Mouse (Mus musculus) forelimb bud, embryonic 11.5 days (tissue): ENCODE results near the gene Rlbp1.

Experiments
- DNase-seq: peaks from one replicate; pipeline ENCODE4 v3.0.0-alpha.2; 2012; ENCODE audit warnings: low read depth, low spot score

Gene Rlbp1

DNA sequence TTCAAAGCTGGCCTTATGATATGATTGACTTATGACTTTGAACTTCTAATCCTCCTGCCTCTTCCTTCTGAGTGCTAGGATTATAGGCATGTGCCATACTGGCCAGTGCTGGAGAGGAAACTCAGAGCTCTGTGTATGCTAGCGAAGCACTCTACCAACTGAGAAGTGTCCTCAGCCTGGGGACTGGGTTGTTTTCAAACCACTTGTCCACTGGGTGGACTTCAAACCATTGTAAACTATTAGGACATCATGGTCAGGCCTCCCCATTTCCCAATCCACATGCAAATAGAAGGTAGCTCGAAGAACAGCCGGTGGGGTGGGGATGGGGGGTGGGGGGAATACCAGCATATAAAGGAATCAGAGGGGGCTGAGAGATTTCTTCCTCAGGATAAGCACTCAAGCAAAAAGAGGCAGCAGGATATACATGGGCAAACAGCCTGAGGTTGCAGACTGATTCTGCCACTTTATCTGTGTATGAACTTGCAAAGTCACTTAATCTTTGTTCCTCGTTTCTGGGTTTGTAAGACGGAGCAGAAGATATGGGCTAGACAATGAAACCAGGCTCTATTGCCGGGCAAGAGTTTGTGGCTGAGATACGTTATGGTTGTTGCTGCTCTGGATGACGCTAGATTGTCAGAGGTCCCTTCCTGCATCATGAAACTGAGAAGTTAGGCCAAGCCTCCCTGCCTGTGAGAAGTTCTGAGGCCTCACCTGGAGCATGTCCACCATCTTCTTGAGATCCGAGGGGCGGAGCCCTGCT, 10.2 kb downstream of the Rlbp1 start:
- DNase-seq: no peak

- no peak for DNase-seq
Measured at GRCm38 (mm10) chr7:79375594-79375993, 11.3 kb downstream of the Rlbp1 start.

- DNase-seq: no peak
Measured at GRCm38 (mm10) chr7:79374017-79374416, 12.8 kb downstream of the Rlbp1 start.

GRCm38 (mm10) chr7:79371321-79371879, 15.4 kb downstream of the Rlbp1 start:
- peak; percentile 80 for DNase-seq

DNA sequence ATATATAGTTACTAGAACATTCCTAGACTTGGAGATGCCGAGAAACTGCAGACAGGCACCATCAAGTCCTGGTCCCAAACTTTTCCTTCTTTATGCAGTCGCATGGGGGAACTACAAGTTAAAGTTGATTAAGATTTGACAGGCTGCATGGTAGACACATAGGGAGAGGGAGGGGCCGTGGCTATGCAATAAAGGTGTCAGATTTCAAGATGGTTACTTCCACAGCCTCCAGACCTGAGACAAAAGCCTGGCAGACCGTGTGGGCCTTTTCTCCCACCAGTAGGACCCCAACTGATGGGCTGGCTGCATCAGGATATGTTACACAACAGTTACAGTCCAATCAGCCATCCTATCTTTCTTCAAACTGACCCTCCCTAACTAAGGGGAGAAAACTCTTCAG, 17.4 kb downstream of the Rlbp1 start:
- no peak for DNase-seq

GRCm38 (mm10) chr7:79368664-79369063, 18.2 kb downstream of the Rlbp1 start:
- no peak for DNase-seq

GRCm38 (mm10) chr7:79363370-79364043, 23.3 kb downstream of the Rlbp1 start:
- no peak for DNase-seq

DNA sequence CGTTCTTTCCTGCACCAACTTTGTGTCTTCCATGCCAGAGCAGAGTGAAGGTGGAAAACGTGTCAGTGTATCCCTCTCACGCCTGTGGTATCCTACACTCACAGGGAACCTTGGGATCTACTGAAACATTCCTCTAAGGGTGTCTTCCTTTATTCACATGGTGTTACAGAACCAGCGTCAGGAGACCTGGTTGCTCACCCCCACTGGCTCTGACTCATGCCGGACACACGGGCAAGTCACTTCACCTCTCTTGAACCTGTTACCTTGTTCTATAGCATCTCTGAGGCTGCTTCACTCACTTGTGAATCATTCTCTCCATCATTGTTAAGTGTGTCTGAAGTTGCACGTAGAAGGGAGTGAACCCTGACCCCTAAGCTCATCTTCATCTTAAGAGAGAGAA, 24.0 kb downstream of the Rlbp1 start:
- DNase-seq: no peak

DNA sequence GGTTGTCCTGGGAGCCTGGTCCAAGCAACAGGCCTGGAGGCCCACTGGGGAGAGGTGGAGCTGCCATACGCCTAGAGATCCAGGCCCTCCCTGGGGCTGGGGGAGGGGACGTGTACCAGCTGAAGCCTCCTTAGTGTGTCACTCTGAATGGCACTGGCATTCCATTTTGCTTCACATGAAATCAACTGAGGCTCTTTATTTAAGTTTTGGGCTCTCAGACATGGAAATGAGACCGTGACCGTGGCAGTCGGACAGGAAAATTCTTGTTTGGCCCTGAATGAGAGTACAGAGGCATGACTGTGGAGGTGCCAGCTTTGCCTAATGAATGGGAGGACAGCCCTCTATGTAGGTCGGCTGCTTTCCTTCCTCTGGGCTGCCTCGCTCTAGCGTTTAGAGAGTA, 24.6 kb downstream of the Rlbp1 start:
- DNase-seq: no peak

- DNase-seq: no peak
Measured at GRCm38 (mm10) chr7:79360056-79360455, 26.8 kb downstream of the Rlbp1 start.

DNA sequence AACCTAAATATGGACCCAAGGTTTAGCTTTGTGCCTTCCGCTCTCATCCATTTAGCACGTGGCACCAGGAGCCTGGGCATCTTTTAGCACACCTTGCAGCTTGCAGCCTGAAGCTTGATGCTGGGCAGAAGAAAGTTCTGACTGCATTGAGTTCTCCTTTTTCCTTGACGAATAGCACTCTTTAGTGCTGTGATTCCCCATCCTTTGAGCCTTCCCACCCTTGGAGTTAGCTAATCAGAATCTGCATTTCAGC, 27.7 kb downstream of the Rlbp1 start:
- no peak for DNase-seq

- DNase-seq: no peak
Measured at GRCm38 (mm10) chr7:79358350-79359182, 28.3 kb downstream of the Rlbp1 start.

- peak; percentile 85 for DNase-seq
Measured at GRCm38 (mm10) chr7:79349738-79350386, 37.0 kb downstream of the Rlbp1 start.

GRCm38 (mm10) chr7:79348816-79349215, 38.0 kb downstream of the Rlbp1 start:
- DNase-seq: no peak

DNA sequence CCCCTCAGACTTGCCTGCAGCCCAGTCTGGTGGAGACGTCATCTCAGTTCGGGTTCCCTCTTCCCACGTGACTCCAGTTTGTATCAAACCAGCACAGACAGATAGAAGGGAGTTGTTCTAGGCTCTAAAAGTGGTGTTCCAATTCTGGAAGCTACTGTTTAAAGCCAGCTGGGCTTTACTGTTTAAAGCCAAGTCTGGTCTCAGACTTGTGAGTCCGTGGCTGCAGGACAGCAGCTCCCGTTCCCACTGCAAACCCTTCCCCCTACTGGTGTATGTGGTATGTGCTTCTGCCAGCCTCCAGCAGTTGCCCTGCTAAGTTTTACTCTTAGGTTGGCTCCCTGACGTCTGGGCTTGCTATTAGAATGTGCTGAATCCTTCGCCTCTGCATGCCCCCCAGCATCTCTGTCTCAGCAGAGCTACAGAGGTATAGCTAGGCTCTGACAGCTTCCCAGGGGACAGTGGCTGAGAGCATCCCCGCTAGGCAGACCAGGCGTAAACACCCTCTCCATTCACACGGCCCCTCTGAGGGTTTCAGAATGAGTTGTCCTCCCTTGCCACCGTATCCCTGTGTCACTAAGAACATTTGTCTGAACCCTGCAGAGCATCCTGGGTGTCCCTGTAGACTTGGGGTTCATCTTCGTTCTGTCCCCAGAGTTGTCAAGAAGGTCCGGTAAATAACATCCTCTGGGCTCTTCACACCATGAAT, 39.6 kb downstream of the Rlbp1 start:
- DNase-seq: no peak

GRCm38 (mm10) chr7:79346555-79347075, 40.2 kb downstream of the Rlbp1 start:
- no peak for DNase-seq

GRCm38 (mm10) chr7:79345902-79346301, 40.9 kb downstream of the Rlbp1 start:
- peak; percentile 34 for DNase-seq

DNA sequence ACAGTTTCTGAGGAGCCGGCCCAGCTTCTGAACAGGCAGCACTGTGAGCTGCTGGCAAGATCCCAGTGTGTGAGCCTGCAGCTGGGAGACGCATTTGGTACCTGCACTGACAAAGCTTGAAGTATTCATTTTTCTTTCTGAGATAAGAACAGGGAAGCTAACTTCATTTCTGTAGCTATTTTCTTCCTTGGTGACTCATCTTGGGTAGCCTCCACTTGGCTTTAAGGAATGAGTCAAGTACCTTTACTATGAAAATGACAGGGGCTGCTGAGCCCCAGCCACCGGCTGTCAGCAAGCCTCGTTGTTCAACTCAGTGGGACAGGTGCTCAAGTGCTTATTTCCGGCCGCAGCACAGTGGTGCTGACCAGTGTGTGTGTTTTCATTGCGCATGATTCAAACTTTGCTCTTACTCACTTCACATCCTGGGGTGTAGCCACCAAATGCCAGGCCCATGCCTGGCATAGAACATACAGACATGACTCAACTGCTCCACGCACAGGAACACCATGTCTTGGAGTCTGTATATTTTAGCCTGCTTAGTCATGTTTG, 50.4 kb downstream of the Rlbp1 start:
- DNase-seq: no peak

- DNase-seq: no peak
Measured at GRCm38 (mm10) chr7:79333419-79333818, 53.4 kb downstream of the Rlbp1 start.

DNA sequence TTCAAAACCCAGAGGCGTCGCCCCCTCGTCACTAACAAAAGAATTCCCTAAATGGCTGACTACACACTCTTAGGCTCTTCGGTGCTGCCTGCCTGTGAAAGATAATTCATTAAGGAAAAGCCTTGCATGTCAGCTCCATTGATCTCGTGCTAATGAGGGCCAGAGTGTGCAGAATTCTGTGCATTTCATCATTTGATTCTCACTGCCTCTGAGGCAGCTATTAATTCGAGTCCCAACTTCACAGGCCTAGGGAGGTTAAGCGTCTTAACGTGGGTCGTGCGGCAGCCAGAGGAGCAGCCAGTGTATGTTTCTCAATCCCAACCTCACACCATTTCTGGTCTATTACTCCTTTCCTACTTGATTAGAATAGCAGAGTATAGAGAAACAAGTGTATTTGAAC, 55.7 kb downstream of the Rlbp1 start:
- no peak for DNase-seq

- DNase-seq: no peak
Measured at GRCm38 (mm10) chr7:79328769-79329168, 58.1 kb downstream of the Rlbp1 start.
